Mouse (Mus musculus) 3T3-L1 (cell line): ENCODE measurements at regions not wholly inside any gene's neighbourhood (a gene's known extent, or its start where the extent isn't known, plus 50 kb on each side); places are given as distances from the start of the nearest gene placed in this dataset.

Experiments
- DNase-seq: peaks from one replicate; pipeline ENCODE4 v3.0.0-alpha.2; 2015; ENCODE audit warnings: low read depth, low spot score

DNA sequence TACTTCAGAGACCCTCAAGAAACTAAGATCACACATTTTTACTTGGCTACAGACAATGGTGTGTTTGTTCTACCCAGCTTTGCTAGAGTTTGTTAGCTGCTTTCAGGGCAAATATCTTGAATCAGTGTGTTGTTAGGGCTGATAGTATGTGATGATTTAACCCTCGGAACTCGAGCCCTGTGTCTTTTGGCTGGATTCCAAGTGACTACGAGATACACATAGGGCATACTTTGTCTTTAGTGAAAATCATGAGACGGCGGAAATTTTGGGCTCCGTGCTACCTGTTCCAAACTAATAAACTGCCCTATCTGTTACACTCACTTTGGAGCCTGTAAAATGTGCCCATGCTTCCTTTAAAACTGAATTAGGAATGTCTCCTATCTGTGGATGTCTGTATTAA, 114.9 kb upstream of the Pde3a start:
- no peak for DNase-seq

DNA sequence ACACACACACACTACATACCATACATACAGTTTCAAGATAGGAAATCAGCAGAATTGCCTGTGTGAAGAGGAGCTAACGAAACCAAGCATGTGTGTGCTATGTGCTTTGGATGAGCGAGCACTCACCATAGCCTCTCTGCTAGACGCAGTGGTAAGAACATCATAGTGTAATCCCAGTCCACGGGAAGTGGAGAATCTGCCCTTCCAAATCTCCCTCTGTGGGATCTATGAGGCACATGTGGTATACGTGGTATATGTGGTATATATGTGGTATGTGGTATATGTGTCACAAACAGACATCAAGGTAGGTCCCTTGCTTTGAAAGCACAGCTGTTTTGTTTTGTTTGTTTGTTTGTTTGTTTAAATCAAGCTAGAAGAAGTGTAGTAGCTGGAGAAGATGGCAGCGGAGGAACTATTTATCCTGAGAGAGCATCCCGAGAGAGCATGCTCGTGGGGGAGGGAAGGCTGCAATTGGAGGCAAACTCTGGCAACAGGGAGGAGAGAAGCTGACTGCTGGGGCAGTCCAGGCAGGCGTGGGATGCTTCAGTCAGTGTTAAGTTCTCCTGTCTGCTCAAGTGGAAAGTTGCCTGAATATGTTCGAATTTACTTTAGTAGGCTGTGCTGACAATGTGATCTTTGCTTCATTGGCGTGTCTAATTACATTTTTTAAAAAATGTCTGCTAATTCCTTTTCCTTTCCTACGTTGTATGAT, 112.2 kb upstream of the Pde3a start:
- no peak for DNase-seq

DNA sequence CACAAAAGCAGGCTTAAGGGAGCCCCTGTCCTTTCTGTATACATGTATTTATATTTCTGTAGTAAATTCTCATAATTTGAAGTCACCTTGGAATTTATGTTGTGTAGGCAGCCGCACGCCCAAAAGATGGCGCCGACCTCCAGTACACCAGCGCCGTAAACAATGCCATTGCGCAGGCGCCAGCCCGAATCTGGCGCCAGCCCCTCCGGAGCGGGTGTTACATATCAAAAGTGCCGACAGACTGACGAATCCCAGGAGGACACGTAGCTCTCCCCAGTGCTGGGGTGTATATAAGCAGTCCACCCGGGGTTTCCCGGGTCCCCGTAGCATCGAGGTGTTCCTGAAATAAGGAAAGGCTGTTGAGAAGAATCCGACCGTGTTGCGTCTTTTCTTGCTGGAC, 108.1 kb upstream of the Pde3a start:
- no peak for DNase-seq

DNA sequence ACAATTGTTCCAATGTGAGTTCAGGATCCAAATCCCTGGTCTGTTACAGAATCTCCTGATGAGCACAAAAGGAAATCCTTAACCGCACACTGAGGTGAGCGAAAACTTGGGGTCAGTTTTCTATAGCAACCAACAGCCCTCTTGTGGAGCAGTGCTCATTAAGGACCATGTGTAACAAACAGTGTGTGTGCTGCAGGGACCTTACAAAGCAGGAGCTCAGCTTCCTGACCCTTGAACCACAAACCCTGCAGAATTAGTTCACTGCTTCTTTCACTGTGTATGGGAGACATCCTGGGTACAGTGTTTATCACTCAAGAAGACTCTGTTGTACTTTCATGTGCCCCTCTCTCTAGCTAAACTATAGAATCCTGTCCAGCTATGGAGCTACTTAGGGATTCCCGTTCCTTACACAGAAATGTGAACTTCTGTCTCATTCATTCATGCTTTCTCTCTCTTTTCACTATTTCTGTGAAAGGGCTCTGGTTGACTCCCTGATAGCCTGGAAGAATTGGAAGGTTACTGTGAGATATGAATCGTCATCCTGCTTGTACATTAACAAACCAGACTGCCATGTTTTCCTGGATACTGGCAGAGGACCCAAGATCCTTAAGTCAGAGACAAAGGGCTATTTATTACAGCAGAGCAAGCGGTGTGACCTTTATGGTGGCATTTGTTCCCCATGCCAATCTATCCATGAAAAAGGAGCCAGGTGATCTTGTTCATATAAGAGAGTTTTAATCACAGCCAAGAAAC, 100.5 kb upstream of the Pde3a start:
- no peak for DNase-seq

DNA sequence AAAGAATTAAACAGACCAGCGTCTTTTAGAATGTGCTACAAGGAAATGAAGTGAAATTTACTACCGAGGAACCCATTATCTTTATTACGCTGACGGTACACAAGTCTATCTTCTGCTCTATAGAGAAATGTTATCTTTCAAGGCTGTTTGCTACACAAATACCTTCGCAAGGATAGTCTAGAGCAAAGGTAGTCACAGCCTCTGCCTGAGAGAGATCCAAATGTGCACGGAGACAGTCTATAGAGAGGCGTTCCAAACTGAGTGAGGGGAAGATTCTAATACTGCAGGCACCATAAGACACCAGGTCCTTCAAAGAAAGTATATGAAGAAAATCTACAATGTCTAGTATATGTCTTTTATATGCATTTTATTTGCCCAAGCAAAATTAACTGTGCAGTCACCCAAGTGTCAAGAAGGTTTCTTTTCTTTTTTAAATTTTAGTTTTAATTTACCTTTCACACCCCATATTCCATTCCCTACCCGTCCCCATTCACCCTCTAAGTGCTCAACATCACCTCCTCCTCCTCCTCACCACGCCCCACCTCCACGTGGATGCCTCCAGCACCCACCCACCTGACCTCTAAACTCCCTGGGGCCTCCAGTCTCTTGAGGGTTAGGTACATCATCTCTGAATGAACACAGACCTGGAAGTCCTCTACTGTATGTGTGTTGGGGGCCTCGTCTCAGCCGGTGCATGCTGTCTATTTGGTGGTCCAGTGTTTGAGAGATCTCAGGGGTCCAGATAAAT, 99.7 kb upstream of the Pde3a start:
- no peak for DNase-seq

DNA sequence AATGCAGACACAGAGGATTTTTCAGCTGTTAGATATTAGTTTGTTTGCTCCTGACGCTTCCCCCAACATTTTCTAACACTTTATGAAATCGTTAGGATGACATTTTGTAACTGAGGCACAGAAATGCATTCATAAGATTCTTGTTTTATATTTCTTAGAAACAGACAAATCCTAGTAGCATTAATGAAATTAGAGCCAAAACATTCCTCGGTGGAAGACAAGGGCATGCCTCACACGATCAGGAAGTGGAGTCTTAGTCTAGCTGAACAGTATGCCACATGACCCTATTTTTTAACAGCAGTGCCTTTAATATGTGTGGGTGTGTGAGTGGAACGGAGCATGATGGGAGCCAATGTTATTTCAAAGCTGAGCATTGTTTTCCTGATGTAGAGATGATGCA, 89.7 kb upstream of the Pde3a start:
- no peak for DNase-seq

DNA sequence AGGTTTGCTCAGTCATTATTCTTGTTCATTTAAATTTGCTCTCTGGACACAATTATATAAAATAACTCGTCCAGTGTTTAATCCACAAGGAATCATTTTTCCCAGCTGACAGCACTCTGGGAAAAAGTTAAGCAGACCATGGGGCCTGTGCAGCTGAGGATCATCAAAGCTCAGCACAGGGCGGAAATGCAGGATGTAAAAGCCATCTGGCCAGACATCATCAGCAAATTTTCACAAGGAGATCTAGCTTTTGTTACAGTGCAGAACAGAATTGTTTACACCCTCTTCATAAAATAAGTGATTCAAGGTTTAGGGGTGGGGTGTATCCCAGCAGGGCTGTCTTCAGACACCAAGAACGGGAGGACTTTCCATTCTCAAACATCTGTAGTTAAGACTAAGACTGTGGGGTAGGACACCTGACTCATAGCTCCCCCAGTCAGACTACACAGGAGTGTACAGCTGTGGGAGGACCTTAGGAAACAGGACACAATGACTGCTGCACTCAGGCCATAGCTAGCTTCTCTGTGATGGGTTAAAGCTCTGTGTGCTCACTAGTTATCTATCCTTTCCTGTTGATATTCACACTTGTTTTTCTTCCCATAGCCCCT, 87.3 kb upstream of the Pde3a start:
- no peak for DNase-seq

DNA sequence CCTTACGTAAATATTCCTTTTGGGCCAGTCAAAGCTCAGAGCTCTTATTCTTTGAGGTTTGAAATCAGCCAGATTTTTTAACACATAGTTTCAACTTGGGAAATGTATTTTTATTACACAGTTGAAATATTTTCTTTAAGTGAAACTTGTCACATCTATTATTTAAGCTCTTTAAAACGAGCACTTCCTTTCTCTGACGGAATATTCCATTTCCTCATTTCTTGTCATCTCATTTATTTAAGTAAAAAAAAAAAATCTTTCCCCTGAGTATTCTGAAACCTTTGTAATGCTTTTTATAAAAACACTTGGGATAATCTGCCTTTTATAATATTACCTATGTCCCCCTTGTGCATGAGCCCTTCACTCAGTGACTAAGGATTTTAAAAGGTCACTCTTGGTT, 81.8 kb upstream of the Pde3a start:
- DNase-seq = no peak

DNA sequence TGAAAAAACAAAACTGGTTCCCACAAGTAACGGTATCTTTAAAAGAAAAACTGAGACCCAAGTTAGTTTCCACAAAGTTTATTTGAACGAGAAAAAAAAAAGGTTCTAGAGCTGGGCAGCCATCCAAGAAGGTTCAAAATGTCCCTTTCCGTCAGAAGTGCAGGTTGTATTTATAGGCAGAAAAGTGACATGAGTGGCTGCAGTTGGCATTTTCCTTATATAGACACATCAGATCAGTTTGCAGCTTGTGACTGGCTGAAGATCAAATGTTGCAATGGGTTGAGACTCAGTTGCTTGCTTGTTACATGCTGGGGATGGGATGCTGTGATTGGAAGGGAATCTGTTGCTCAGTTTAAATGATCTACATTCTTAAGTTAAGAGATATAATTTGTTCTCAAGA, 80.7 kb upstream of the Pde3a start:
- DNase-seq = no peak

DNA sequence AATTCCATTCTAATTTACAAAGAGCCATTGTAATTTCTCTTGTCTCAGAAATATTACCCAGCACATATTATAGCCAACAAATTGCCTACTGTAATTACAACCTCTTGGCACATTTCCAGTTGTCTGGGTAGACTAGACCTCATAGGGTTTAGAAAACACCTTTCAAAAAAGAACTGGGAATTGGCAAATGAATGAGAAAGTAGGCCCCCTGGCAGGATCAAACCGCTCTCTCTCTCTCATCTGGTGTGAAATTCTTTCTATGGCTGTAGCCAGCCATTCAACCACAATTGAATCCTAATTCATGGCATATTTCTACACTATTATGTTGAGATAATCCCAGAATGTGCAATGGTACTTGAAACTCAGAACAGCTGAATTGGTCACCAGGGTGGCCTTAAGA, 65.3 kb upstream of the Pde3a start:
- no peak for DNase-seq

DNA sequence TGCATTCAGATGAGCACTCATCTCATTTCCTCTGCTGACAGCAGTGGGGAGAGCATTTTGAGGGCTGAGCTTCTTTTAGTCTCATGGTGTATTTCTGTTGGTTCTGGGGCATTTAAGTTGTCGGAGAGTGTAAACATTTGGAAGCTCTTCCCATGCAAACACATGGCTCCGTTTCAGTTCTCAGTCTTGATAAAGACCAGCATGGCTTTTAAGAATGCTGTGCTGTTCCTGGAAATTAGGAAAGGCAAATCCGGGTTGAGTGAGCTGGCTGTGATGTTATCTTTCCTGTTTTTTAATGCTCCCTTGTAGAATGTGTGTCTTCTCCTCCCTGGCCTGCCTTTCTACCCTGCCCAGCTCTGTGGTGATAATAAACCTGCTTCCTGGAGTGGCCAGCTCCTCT, 61.0 kb upstream of the Pde3a start:
- no peak for DNase-seq

DNA sequence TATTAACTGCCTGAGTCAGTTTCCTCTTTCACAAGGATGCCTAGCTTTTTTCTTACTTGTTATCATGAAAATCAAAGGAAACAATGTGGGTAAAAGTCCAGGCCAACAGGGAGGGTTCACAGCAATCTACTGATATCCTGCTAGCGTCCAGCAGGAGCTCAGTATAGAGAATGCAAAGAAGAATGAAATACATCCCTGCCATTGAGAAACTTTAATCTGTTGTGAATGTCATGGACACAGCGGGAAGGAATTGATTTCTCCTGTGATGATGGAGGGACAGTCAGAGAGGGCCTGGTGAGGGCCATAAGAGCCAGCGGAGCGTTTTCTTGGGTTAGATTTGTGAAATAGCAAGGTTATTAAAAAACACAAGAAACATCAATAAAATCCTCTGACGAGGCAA, 60.0 kb upstream of the Pde3a start:
- no peak for DNase-seq

DNA sequence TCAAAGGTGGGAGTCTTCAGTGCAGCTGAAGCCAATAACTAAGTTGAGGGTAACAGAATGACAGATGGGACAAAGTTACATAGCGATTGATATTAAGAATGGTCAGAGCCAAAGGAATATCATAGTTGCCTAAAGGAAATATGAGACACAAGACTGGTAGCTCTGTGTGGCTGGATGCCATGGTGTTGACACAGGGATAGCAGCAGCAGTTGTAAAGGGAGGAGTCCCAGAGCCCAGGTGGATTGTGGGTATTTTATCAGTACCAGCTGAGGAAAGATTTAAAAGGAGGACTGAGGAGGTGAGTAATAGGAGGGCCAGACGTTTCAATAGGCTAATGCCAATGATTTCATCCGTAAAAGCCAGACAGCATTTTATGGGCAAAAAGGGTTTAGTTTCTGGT, 59.4 kb upstream of the Pde3a start:
- DNase-seq = no peak

DNA sequence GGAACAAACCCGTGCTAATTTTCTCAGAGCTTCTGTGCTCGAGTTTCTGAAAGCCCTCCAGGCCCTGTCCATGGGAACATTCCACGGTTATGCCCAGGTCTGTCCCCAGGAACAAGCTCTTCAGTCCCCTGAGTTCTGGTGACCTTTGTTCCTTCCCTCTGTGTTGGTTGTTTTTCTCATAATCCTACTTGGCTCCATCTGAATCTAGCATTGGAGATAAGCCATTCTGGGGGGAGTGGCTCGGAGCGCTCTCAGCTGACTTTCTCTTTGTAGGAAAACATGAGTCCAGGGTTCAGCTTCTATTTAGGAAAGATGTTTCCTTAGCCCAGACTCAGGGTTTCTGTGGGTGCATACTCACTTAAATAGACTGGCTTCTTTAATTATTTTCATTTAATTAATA, 58.7 kb upstream of the Pde3a start:
- DNase-seq = no peak

DNA sequence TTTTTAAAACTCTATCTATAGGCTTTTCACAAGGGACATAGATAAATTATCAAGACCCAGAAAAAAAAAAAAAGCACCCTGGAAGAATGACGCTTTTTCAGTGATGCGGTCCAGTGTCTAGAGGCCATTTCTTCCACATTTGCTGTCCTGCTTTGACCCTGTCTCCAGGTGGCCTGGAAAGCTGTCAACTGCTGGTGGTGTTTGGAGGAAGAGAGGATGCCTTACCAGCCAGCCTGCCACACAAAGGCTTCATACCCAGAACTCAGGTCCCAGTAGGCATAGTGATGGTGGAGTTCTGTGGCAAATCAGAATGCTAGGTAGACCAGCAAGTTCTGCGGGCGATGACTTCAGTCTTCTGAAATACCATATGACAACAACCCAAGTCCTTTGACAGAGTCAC, 51.6 kb upstream of the Pde3a start:
- DNase-seq = no peak
